In the genomic region with DNA sequence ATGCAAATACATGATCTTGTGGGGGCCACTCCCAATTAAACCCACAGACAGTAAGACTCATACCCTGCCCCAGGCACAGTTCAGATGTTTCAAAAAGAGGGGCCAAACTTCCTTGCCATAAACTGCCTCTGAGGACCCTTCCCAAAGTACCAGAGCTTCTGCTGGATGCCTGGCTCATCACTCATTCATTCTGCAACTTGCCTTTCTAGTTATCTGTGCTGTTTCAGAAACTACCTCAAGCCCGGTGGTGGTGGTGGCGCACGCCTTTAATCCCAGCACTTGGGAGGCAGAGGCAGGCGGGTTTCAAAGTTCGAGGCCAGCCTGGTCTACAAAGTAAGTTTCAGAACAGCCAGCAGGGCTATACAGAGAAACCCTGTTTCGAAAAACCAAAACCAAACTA, we compare ENCODE assay signal across 26 mouse cellular contexts. TPM values are rescaled to one million over a fixed set of nuclear protein-coding genes. Genes with fewer than 3 reads are reported as not detected.
A peak's percentile ranks its signal among the peaks of the same experiment; 100 is the strongest.
DNase-seq lines count a peak whose midpoint lies in the region; ATAC-seq lines count a peak whose summit lies in the region.
"Had no signal": no experiment of that assay in that cellular context is flagged by ENCODE, and none has a peak within 500 bp of the region (broad histone marks: within the 10 kb centered on the region; RNA-seq: fewer than 3 reads in every experiment).

No protein-coding gene starts in this region.

- no peak for ATAC-seq in heart, embryonic 12.5 days (ENCODE audit: insufficient number of reproducible peaks, low FRiP score)
- ATAC-seq in midbrain, embryonic 11.5 days (ENCODE audit: low FRiP score) = no peak
- no peak for ATAC-seq in midbrain, embryonic 13.5 days
- ATAC-seq: activated CD4-positive, CD25-positive, alpha-beta regulatory T cell, adult 4 months; CD4-positive, CD25-positive, alpha-beta regulatory T cell, adult 4 months; Patski had no signal

- 88% methylated on average over 6 of the region's 6 CpGs for WGBS in heart, embryonic 10.5 days
- 88% methylated on average over 6 of the region's 6 CpGs for WGBS in heart, embryonic 12.5 days
- WGBS in midbrain, embryonic 11.5 days = 90% methylated on average over 6 of the region's 6 CpGs
- WGBS in midbrain, embryonic 13.5 days = 91% methylated on average over 6 of the region's 6 CpGs

- no peaks in the 10 kb centered on the region for H3K9me3 ChIP-seq in heart, embryonic 10.5 days
- no peaks in the 10 kb centered on the region for H3K9me3 ChIP-seq in heart, embryonic 12.5 days (replicated peaks)
- no peaks in the 10 kb centered on the region for H3K9me3 ChIP-seq in midbrain, embryonic 11.5 days (ENCODE audit: control insufficient read depth, low read length)
- no peaks in the 10 kb centered on the region for H3K9me3 ChIP-seq in midbrain, embryonic 13.5 days
- H3K9me3 ChIP-seq: G1E had no signal

- no peak overlapping the region for H3K4me3 ChIP-seq in heart, embryonic 10.5 days
- H3K4me3 ChIP-seq in heart, embryonic 12.5 days = no peak overlapping the region
- H3K4me3 ChIP-seq in midbrain, embryonic 11.5 days (ENCODE audit: low read depth, low read length) = no peak overlapping the region
- no peak overlapping the region for H3K4me3 ChIP-seq in midbrain, embryonic 13.5 days (replicated peaks)

- H3K27me3 ChIP-seq in heart, embryonic 10.5 days (ENCODE audit: insufficient read depth, poor library complexity, severe bottlenecking) = no peaks in the 10 kb centered on the region
- H3K27me3 ChIP-seq in heart, embryonic 12.5 days (replicated peaks) = no peaks in the 10 kb centered on the region
- H3K27me3 ChIP-seq in midbrain, embryonic 11.5 days (ENCODE audit: control insufficient read depth, insufficient read depth, low read length) = no peaks in the 10 kb centered on the region
- H3K27me3 ChIP-seq in midbrain, embryonic 13.5 days = no peaks in the 10 kb centered on the region
- H3K27me3 ChIP-seq: CH12.LX, Patski had no signal

- H3K36me3 ChIP-seq in heart, embryonic 10.5 days = no peaks in the 10 kb centered on the region
- H3K36me3 ChIP-seq in heart, embryonic 12.5 days = no peaks in the 10 kb centered on the region
- no peaks in the 10 kb centered on the region for H3K36me3 ChIP-seq in midbrain, embryonic 11.5 days (ENCODE audit: control insufficient read depth, insufficient read depth, low read length)
- H3K36me3 ChIP-seq in midbrain, embryonic 13.5 days = no peaks in the 10 kb centered on the region
- H3K36me3 ChIP-seq: G1E had no signal

- no peak overlapping the region for H3K4me2 ChIP-seq in heart, embryonic 12.5 days
- H3K4me2 ChIP-seq in midbrain, embryonic 11.5 days = no peak overlapping the region
- no peak overlapping the region for H3K4me2 ChIP-seq in midbrain, embryonic 13.5 days (replicated peaks)

- no peak overlapping the region for H3K27ac ChIP-seq in heart, embryonic 10.5 days
- no peak overlapping the region for H3K27ac ChIP-seq in heart, embryonic 12.5 days (ENCODE audit: poor library complexity, severe bottlenecking)
- H3K27ac ChIP-seq in midbrain, embryonic 11.5 days (ENCODE audit: low read depth, low read length) = no peak overlapping the region
- no peak overlapping the region for H3K27ac ChIP-seq in midbrain, embryonic 13.5 days

- no peaks in the 10 kb centered on the region for H3K4me1 ChIP-seq in heart, embryonic 10.5 days
- no peaks in the 10 kb centered on the region for H3K4me1 ChIP-seq in heart, embryonic 12.5 days (replicated peaks)
- H3K4me1 ChIP-seq in midbrain, embryonic 11.5 days (ENCODE audit: control insufficient read depth, insufficient read depth, low read length) = no peaks in the 10 kb centered on the region
- H3K4me1 ChIP-seq in midbrain, embryonic 13.5 days (replicated peaks) = no peaks in the 10 kb centered on the region

- H3K9ac ChIP-seq in heart, embryonic 12.5 days = no peak overlapping the region
- no peak overlapping the region for H3K9ac ChIP-seq in midbrain, embryonic 11.5 days (ENCODE audit: low read length)
- no peak overlapping the region for H3K9ac ChIP-seq in midbrain, embryonic 13.5 days (replicated peaks)

- DNase-seq in heart, adult 11 months = peak; percentile 64
- no peak for DNase-seq in heart, adult 8-10 months (ENCODE audit: low spot score)
- peak; percentile 57 for DNase-seq in heart, embryonic 10.5 days (ENCODE audit: low spot score)
- DNase-seq in midbrain, embryonic 11.5 days (ENCODE audit: low spot score, missing footprints) = peak; percentile 33
- DNase-seq: adrenal gland, adult 2 months; adrenal gland, adult 8-10 months; adrenal gland, postnatal 10 days; adrenal gland, postnatal 14 days; adrenal gland, postnatal 25 days; adrenal gland, postnatal 36 days; B cell, adult 2 months; cerebellum, adult 11 months; cerebellum, adult 11-12 months; cerebellum, adult 18-20 months had no signal

RNA-seq across cellular contexts. Expression of a gene that starts 39.6 kb away (rescaled TPM):
- total RNA-seq in heart, adult 8-10 months (2022) = not detected
- polyA plus RNA-seq in heart, embryonic 10.5 days (2016; fragmentation: Nextera tagmentation; extraction: Ambion mirVana) = not detected in 2 replicates
- not detected in 2 replicates for polyA plus RNA-seq in heart, embryonic 12.5 days (2016; fragmentation: Nextera tagmentation; extraction: Ambion mirVana)
- polyA plus RNA-seq in midbrain, embryonic 11.5 days (2014; fragmentation: Nextera tagmentation; extraction: Ambion mirVana) = not detected in 2 replicates
- not detected in 2 replicates for polyA plus RNA-seq in midbrain, embryonic 13.5 days (2015; fragmentation: Nextera tagmentation; extraction: Ambion mirVana)
- total RNA-seq: adrenal gland, adult 18-20 months; adrenal gland, adult 2 months; adrenal gland, adult 8-10 months; adrenal gland, postnatal 10 days; adrenal gland, postnatal 14 days; adrenal gland, postnatal 25 days; adrenal gland, postnatal 36 days; adrenal gland, postnatal 4 days; CH12.LX; G1E; MEL had no signal
- polyA plus RNA-seq: activated CD4-positive, CD25-positive, alpha-beta regulatory T cell, adult 4 months; adrenal gland, adult 2 months; brain, embryonic 14.5 days; C2C12; CD4-positive, CD25-positive, alpha-beta regulatory T cell, adult 4 months; G1E; Patski had no signal
